Mouse (Mus musculus) c-Kit-positive CD71-negative TER-119-negative erythroid progenitor cells, embryonic 14.5 days (primary cell): ENCODE data around the gene Htr2b.

Experiments used
- DNase-seq: peaks from one replicate; pipeline ENCODE4 v3.0.0-alpha.2; 2013; ENCODE audit warnings: low read depth

The Htr2b gene

GRCm38 (mm10) chr1:86094413-86094812 lies 17.4 kb downstream of the Htr2b start:
- DNase-seq: no peak

GRCm38 (mm10) chr1:86076565-86076964 lies 35.2 kb downstream of the Htr2b start:
- DNase-seq: no peak

GRCm38 (mm10) chr1:86064271-86064991 lies 47.3 kb downstream of the Htr2b start, which contains the start of gene Psmd1:
Gene Psmd1 (plus strand): TSS chr1:86064387.
- DNase-seq: peak; percentile 94

- DNase-seq: no peak
Observed at GRCm38 (mm10) chr1:86062523-86062922, 49.2 kb downstream of the Htr2b start.

GRCm38 (mm10) chr1:86058856-86059769 lies 52.7 kb downstream of the Htr2b start:
- peak; percentile 92 for DNase-seq

GRCm38 (mm10) chr1:86056284-86056683 lies 55.5 kb downstream of the Htr2b start:
- no peak for DNase-seq

GRCm38 (mm10) chr1:86054943-86055342 lies 56.8 kb downstream of the Htr2b start:
- no peak for DNase-seq

- no peak for DNase-seq
Observed at GRCm38 (mm10) chr1:86053198-86053921, 58.4 kb downstream of the Htr2b start.
